Mouse (Mus musculus) limb, embryonic 10.5 days (tissue): Measurements from ENCODE around the gene Tuba1c. TPM values are rescaled to one million over a fixed set of nuclear protein-coding genes. Genes with fewer than 3 reads are reported as not detected.

ENCODE experiments used
- DNase-seq: peaks from one replicate; pipeline ENCODE4 v3.0.0-alpha.2; 2017; ENCODE audit warnings: low spot score
- H3K27ac ChIP-seq: fragments of 300-500 bp; sonication (generic); 2 replicates; pipeline ENCODE4 v1.5.1; 2016; ENCODE audit warnings: mild to moderate bottlenecking
- H3K27me3 ChIP-seq: fragments of 300-500 bp; sonication (generic); 2 replicates; pipeline ENCODE4 v1.6.1; 2016; ENCODE audit warnings: low read depth, mild to moderate bottlenecking; ENCODE audit not compliant: poor library complexity, severe bottlenecking
- H3K36me3 ChIP-seq: fragments of 300-500 bp; sonication (generic); 2 replicates; pipeline ENCODE4 v1.6.1; 2016; ENCODE audit warnings: mild to moderate bottlenecking, moderate library complexity
- H3K4me1 ChIP-seq: fragments of 300-500 bp; sonication (generic); 2 replicates; pipeline ENCODE4 v1.6.1; 2016
- H3K4me3 ChIP-seq: fragments of 300-500 bp; sonication (generic); 2 replicates; pipeline ENCODE4 v1.5.1; 2016; ENCODE audit warnings: mild to moderate bottlenecking, moderate library complexity
- H3K9me3 ChIP-seq: fragments of 300-500 bp; sonication (generic); replicated peaks from 2 replicates; pipeline ENCODE4 v1.6.1; 2016; ENCODE audit warnings: mild to moderate bottlenecking
- WGBS: fragments of 180-500 bp; shearing (Covaris S2); methylation state at CpG from one replicate; pipeline ENCODE4 v1.1.7; 2016; 5-methylcytosine and 5-hydroxymethylcytosine counted together
- polyA plus RNA-seq: library from polyadenylated mRNA; unstranded; fragments of >200 nt; fragmentation: Nextera tagmentation; extraction: Ambion mirVana; gene quantifications from 2 replicates; pipeline ENCODE4 v1.2.1, GENCODE M21; 2016

Gene Tuba1c
- polyA plus RNA-seq, 1 experiment from 2014 or later: 138 TPM

DNA sequence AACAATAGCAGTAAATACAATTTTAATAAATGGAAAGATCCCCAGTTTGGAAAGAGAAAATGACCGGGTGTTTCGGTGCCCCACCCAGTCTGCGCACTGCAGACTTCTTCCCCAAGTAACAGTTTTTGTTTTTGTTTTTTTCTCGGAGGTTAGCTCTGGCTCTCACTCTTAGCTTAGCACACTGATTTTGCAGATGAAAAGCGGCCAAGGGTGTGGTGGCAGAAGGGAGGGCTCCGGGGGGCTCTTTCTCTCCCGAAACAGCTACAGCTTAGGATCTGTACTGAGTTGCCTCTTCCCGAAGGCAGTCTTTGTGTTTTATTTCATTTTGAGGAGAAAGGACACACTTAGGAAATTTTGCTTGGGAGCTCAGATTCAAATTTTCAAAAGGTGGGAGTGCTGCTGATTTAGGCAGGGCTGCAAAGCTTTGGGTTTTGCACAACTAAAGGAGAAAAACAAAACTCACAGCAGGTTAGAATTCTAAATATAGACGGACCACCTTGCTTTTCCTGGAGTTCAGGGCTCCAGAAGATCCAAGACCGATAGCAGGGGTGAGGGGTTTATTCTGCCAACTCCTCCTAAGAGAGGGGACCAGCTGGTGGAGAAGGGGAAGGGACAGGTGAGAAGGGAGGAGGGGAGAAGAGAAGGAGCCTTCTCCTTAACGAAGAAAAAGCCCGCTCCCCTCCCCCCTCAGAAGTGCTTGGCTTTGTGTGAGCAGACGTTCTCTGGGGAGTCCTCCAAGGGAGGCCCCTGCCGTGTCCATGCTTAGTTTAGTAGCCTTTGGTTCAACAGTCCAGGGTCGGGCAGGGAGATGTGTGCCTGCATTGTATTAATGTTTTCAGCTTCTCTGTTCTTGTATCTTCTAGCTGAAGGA lies 38.8 kb upstream of the Tuba1c start:
- Histone ChIP-seq H3K36me3 (no peaks in the 10 kb centered on the region), H3K4me3 (no peak overlapping the region), H3K27ac (peak overlapping the region; percentile 74), H3K9me3 (no peaks in the 10 kb centered on the region), H3K4me1 (peaks cover 69% of the 10 kb centered on the region), H3K27me3 (peaks cover 19% of the 10 kb centered on the region)
- DNase-seq: no peak
- WGBS: 31% methylated on average over 15 of the region's 15 CpGs

DNA sequence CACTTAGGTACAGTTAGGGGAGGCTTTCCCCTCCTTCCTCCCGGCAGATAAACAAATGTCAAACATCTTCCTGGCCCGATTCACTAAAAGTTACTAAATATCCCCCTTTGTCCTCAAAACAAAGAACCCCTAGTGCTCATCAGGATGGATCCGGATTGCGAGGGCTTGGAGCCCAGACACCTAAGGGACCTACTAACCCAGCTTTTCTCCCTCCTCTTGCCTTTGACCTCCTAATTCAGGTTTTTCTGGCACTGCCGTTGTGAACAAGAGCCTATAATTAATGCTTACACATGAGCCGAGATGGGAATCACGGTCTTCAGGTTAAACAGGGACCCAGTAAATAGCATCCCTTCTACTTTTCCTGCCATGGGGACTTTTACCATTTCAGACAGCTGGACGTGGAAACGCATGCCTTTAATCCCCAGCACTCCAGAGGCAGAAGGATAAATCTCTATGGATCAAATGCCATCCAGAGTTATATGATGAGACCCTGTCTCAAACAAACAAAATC lies 38.1 kb upstream of the Tuba1c start:
- no peak overlapping the region for H3K4me3 ChIP-seq
- H3K4me1 ChIP-seq: peaks cover 62% of the 10 kb centered on the region
- H3K27me3 ChIP-seq: peaks cover 19% of the 10 kb centered on the region
- peak overlapping the region; percentile 74 for H3K27ac ChIP-seq
- DNase-seq: no peak
- H3K9me3 ChIP-seq: no peaks in the 10 kb centered on the region
- 41% methylated on average over 9 of the region's 9 CpGs for WGBS
- H3K36me3 ChIP-seq: no peaks in the 10 kb centered on the region

DNA sequence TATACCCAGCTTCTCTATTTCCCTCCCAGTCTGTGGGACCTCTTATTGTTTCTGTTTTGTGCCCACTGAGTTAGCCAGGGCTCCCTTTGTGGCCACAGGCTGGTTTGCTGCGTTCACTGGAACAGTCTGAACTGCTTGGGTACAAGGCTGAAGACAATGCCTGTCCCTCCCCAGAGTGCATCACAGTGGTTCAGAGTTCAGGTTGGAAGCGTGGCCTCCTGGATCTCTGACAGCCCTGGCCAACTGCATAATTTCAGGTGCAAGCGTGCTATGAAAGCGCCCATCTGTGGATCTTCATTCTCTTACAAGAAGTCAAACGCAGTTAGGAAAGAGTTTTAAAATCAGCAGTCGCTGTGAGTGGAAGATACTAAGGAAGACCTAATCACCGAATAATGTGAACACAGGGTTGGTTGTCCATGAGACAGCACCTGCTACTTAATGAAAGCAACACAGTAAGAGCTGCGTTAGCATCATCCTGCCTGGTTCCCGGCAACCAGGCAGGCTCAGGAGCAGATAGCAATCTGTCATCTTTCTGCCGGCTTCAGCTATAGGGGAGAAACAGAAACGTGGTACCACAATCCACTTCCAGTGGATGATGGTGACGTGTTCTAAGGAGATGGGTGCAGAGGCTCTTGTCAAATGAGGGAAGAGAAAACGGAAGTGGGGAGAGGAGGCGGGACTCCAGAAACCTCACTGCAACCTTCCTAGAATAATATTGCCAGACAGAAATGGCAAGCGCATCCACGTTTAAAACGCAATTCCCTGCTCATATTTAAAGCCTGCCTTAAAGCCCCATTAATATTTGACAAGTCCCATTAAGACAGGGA lies 37.4 kb upstream of the Tuba1c start:
- H3K4me3 ChIP-seq: peak overlapping the region; percentile 54
- H3K4me1 ChIP-seq: peaks cover 57% of the 10 kb centered on the region
- no peaks in the 10 kb centered on the region for H3K36me3 ChIP-seq
- 42% methylated on average over 17 of the region's 17 CpGs for WGBS
- H3K27ac ChIP-seq: peak overlapping the region; percentile 92
- H3K27me3 ChIP-seq: peaks cover 19% of the 10 kb centered on the region
- H3K9me3 ChIP-seq: no peaks in the 10 kb centered on the region
- DNase-seq: no peak

DNA sequence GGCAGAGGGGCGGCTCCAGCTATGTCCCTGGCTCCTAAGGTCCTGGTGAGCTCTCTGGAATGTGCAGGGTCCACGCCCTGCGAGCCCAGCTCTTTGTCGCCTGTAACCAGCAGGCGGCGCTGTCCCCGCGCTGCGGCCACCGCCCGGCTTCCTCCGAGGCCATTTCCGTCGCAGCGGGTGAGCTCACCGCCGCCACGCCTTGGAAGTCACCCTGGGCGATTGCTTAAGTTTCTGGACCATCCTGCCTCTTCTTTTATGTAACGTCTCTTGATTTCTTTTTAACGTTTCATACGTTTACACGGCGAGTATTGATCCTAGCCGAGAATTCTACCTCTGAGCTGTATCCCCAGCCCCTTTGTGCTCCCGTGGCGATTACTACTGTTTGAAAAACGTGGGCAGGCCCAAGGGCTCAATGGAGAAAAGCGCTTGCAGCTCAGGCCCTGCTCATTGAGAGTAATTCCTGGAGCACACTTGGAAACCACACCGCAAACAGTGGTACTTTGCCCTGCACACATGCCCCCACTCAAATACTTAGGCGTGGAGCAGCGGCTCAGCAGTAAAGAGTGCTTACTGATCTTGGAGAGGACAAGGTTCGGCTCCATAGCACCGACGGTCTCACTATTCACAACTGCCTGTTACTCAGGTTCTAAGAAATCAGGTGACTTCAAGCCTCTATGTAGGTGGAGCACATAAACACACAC lies 36.4 kb upstream of the Tuba1c start:
- 8% methylated on average over 35 of the region's 35 CpGs for WGBS
- Histone ChIP-seq H3K27ac (peak overlapping the region; percentile 92), H3K36me3 (no peaks in the 10 kb centered on the region), H3K4me1 (peaks cover 47% of the 10 kb centered on the region), H3K4me3 (peak overlapping the region; percentile 54), H3K9me3 (no peaks in the 10 kb centered on the region), H3K27me3 (peaks cover 19% of the 10 kb centered on the region)
- peak; percentile 98 for DNase-seq

DNA sequence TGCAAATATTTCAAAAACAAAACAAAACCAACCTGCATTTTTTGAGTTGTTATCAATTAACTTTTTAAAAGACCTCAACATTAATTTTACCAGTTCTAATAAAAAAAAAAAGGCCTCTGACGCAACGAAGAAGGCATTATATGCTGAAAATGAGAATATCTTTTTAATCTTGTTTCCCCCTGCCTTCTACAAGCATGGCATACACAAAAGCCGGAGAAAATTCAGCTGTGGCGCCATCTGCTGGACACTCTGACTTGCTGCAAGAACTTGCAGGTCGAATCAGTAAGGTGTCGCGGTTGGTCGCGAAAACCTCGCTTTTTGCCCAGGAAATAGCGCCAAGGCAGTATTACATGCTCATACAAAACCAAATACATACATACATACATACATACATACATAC lies 35.8 kb upstream of the Tuba1c start:
- WGBS: 2% methylated on average over 11 of the region's 11 CpGs
- Histone ChIP-seq H3K27ac (peak overlapping the region; percentile 92), H3K9me3 (no peaks in the 10 kb centered on the region), H3K27me3 (peaks cover 19% of the 10 kb centered on the region), H3K4me3 (peak overlapping the region; percentile 54; the same call in 1 of the 2 replicates), H3K36me3 (no peaks in the 10 kb centered on the region), H3K4me1 (peaks cover 45% of the 10 kb centered on the region)
- DNase-seq: peak; percentile 95

DNA sequence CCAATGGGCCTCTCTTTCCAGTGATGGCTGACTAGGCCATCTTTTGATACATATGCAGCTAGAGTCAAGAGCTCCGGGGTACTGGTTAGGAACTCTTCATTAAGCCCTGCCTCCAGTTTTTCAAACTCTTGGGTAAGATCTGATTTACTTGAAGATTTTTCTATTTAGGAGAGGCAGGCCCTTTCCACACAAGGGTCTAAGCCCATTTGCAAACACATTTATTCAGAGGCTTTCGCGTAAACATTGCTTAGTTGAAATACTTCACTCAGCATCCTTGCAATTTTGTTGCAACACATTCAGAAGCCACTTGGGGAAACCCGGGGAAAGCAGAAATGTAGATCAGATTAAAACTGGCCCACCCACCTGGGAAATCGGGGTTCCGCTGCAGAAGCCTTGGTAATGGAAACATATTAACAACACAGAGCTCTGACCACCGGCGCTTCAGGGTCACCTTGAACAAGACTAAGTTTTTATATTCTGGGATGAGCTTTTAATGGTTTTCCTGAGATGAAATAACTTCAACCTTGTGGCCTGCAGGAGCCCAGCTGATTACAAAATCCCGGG lies 34.7 kb upstream of the Tuba1c start:
- DNase-seq: no peak
- Histone ChIP-seq H3K36me3 (no peaks in the 10 kb centered on the region), H3K4me1 (peaks cover 40% of the 10 kb centered on the region), H3K4me3 (no peak overlapping the region), H3K27ac (no peak overlapping the region), H3K27me3 (peaks cover 19% of the 10 kb centered on the region), H3K9me3 (no peaks in the 10 kb centered on the region)
- 87% methylated on average over 9 of the region's 9 CpGs for WGBS

DNA sequence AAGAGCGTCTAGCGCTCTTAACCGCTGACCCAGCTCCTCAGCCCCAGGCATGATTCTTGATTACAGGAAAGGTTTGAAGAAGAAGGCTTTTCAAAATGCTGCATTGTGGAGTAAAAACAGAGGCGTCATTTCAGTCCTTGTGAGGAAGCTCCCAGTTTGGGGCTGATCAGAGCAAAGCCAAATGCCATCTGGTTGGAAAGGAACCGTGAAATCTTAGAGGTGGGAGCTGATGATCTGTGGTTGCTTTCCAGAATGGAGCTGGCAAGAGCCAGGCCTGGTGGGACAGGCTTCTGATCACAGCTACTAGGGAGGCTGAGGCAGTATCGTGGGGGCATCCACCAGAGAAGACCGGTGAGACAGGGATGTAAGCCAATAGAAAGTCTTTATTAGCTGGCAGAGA lies 32.9 kb upstream of the Tuba1c start:
- Histone ChIP-seq H3K4me1 (peaks cover 34% of the 10 kb centered on the region), H3K27ac (no peak overlapping the region), H3K36me3 (no peaks in the 10 kb centered on the region), H3K9me3 (no peaks in the 10 kb centered on the region), H3K4me3 (no peak overlapping the region), H3K27me3 (peaks cover 11% of the 10 kb centered on the region)
- DNase-seq: no peak
- WGBS: 81% methylated on average over 7 of the region's 7 CpGs

DNA sequence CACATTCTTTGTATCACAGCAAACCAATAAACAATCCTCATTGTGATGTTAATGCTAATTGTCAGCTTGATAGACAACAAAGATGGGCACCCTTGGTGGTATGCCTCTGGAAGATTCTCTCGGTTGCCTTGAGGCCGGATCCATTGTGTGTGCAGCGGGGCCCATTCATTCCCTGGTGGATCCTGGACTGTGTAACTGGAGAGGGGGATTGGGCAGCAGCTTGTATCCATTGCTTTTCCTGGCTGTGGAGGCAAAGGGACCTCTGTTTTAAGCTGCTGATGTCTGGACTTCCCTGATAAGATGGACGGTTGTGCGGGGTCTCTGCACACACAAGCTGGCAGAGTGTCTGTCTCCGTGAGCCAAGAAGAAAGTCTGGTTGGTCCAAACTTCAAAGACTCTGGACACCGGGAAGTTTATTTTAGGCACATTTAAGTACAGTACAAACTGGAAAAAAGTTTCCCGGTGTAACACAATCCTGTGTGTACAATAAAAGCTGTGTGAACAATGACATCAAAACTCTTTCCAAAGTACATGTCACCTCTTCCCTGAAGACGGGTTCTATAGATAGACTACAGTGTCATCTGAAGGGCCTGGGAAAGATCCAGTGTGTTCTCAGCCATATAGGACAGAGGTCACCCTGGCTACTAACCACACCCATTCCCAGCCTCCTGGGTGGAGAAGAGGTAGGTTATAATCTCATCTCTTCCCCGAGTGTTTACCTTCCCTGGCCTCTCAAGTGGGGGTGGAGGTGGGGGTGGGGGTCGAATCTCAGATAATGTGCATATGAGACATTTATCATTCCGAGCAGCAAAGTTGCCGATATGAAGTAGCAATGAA lies 31.5 kb upstream of the Tuba1c start:
- no peak overlapping the region for H3K4me3 ChIP-seq
- H3K9me3 ChIP-seq: no peaks in the 10 kb centered on the region
- H3K27ac ChIP-seq: no peak overlapping the region
- 80% methylated on average over 13 of the region's 13 CpGs for WGBS
- H3K4me1 ChIP-seq: peaks cover 24% of the 10 kb centered on the region
- no peaks in the 10 kb centered on the region for H3K36me3 ChIP-seq
- no peak for DNase-seq
- peaks cover 15% of the 10 kb centered on the region; the same call in 1 of the 2 replicates for H3K27me3 ChIP-seq

DNA sequence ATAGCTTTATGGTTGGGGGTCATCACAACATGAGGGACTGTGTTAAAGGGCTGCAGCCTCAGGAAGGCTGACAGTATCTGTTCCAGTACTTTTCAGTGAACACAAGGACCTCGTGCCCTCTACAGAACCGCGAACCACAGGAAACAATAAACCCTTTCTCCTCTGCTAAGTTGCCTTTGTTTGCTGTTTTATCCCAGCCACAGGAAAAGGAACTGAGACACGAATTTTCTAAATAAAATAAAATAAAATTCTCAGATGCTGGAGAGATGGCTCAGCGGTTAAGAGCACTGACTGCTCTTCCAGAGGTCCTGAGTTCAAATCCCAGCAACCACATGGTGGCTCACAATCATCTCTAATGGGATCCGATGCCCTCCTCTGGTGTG lies 30.9 kb upstream of the Tuba1c start:
- no peak for DNase-seq
- Histone ChIP-seq H3K4me1 (peaks cover 19% of the 10 kb centered on the region), H3K27ac (no peak overlapping the region), H3K27me3 (peaks cover 15% of the 10 kb centered on the region; the same call in 1 of the 2 replicates), H3K9me3 (no peaks in the 10 kb centered on the region), H3K4me3 (no peak overlapping the region), H3K36me3 (no peaks in the 10 kb centered on the region)
- 72% methylated on average over 6 of the region's 6 CpGs for WGBS

DNA sequence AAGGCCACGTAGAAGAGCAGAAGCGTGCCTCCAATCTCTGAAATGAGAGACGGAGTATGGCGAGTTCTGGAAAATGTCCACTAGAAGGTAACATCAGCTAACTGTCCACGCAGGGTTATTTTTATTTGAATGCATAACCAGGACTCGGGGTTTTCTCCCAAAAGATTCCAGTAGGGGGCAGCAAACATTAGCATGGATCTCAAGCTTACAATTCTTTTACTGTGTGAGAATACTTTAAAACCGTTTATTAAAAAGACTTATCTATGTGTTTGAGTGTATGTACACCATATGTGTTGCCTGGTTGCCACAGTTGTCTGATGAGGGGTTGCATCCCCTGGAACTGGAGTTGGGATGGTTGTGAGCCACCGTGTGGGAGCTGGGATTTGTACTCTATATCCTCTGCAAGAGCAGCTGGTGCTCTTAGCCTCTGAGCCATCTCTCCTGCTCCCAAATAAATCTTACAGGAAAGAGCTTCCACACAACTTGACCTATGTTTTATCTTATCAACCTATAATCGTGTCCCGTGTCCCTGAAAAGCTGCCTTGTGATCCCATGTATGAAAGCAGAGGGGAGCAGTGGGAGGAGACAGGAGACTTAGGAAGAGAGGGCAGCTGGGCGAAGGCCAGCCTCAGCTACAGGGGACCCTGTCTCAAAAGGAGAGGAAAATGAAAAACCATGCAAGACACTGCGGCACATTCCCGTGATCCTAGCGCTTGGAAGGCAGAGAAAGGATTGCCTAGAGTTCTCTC lies 29.0 kb upstream of the Tuba1c start:
- WGBS: 47% methylated on average over 14 of the region's 14 CpGs
- peaks cover 19% of the 10 kb centered on the region for H3K4me1 ChIP-seq
- peak overlapping the region; percentile 62; the same call in 1 of the 2 replicates for H3K27ac ChIP-seq
- H3K27me3 ChIP-seq: peaks cover 15% of the 10 kb centered on the region; the same call in 1 of the 2 replicates
- no peaks in the 10 kb centered on the region for H3K36me3 ChIP-seq
- no peaks in the 10 kb centered on the region for H3K9me3 ChIP-seq
- H3K4me3 ChIP-seq: peak overlapping the region; percentile 37; the same call in 1 of the 2 replicates
- DNase-seq: no peak

DNA sequence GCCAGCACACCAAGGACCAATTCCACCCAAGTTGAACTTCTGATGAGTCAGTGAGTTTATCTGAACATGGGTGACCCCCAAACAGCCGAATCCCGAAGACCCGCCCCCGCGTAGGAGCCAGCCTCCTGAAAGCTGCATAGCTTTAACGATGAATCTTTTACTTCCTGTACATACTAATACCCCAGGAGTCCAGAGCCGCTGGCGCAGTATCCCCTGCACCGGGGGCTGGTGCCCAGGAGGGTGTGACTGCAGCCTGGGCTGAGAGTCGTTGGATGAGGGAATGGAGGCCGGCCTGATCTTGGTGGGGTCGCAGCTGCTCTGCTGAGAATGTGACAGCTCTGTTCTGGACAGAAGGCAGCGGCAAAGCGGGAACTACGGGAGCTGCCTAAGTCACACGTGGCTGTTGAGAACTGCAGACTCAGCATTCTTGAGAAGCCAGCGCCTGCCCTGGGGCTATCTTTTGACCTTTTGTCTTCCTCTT lies 28.2 kb upstream of the Tuba1c start:
- Histone ChIP-seq H3K4me1 (peaks cover 19% of the 10 kb centered on the region), H3K9me3 (no peaks in the 10 kb centered on the region), H3K27ac (peak overlapping the region; percentile 62), H3K36me3 (no peaks in the 10 kb centered on the region), H3K27me3 (peaks cover 15% of the 10 kb centered on the region; the same call in 1 of the 2 replicates), H3K4me3 (peak overlapping the region; percentile 37)
- WGBS: 22% methylated on average over 17 of the region's 17 CpGs
- no peak for DNase-seq
